Mouse (Mus musculus): ENCODE measurements around the gene Ppl. TPM values are rescaled to one million over a fixed set of nuclear protein-coding genes. Genes with fewer than 3 reads are reported as not detected.

Gene Ppl
- total RNA-seq, 2 experiments from 2014 or later, result 1.3 to 1.6 TPM

DNA sequence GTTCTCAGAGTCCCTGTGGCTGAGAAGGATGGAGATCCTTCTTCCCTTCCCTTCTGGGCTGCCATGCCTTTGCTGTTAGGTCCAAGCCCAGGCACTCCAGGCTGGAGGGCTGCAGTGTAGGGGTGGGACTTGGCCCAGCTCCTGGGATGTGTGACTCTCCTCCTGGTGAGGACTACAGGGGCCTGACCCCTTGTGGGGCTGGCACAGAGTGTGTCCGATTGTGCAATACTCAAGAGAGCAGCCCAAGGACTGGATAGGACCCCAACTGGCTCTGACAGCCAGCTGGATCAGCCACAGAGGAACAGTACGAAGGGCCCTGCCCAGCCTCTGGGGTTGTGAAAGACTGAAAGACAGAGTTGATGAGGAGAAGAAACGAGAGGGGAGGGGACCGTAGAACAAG, 1.5 kb downstream of the Ppl start:
- no peak for DNase-seq (ENCODE audit: extremely low spot score in 1 of 2, low spot score in 1 of 2)

- no peak for DNase-seq (ENCODE audit: extremely low spot score in 1 of 2, low spot score in 1 of 2)
These were observed 2.0 kb downstream of the Ppl start for GRCm38 (mm10) chr16:5130196-5130595.

- no peak for DNase-seq (ENCODE audit: extremely low spot score in 1 of 2, low spot score in 1 of 2)
These were observed 8.7 kb downstream of the Ppl start for GRCm38 (mm10) chr16:5123476-5123875.

DNA sequence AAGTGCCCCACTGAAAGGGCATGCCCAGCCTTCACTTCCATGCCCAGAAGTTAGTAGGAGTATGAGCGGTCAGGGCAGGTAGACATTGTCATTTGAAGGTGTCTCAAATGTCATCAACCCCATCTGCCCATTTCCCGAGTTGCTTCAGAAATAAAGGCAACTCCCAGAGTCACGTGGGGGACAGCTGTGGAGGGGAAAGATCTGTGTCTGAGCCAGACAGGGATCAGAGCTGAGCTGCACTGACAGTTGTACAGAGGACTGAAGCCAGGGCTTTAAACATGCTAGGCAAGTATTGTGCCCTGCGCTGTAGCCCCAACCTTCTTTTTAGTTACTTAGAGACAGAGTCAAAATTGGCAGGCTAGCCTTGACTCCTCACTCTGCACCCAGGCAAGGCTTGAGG, 12.4 kb downstream of the Ppl start:
- no peak for DNase-seq (ENCODE audit: extremely low spot score in 1 of 2, low spot score in 1 of 2)

DNA sequence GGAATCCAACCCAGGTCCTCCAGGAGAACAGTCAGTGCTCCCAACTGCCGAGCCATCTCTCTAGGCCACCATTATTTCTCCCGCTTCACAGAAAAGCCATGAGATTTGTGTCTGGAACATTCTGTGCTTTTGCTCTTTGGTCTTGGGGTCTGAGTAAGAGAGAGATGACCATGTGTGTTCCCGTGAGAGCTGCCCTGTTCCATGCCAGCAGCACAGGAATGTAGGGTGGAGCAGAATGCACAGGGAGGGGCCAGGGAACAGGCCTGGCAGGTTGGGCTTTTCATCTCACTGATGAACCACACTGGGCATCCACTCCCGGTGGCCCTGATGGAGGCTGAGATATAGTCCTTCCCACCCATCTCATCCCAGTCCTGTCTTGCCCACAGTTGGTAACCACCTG, 12.8 kb downstream of the Ppl start:
- no peak for DNase-seq (ENCODE audit: extremely low spot score in 1 of 2, low spot score in 1 of 2)

- DNase-seq (ENCODE audit: extremely low spot score in 1 of 2, low spot score in 1 of 2), result no peak
These were observed 18.6 kb downstream of the Ppl start for GRCm38 (mm10) chr16:5113582-5113981.

- no peak for DNase-seq (ENCODE audit: extremely low spot score in 1 of 2, low spot score in 1 of 2)
These were observed 19.1 kb downstream of the Ppl start for GRCm38 (mm10) chr16:5113002-5113550.

- DNase-seq (ENCODE audit: extremely low spot score in 1 of 2, low spot score in 1 of 2), result no peak
These were observed 21.2 kb downstream of the Ppl start for GRCm38 (mm10) chr16:5111021-5111420.

DNA sequence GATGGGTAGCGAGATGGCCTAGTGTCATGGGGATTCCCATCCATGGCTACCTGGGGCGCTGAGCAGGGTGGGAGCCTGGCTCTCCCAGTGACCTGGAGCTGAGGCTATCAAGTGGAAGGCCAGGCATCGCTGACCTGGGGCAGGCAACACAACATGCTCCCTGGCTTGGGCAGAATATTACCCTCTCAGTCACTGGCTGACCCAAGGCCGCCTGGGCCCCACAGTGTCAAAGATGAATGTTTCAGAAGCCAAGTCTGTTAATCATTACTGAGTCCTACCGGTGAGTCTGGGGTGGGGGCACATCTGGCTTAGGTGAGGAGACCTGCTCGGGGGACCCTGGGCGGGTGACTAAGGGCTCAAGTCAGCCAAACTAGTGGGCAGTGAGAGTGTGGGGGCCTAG, 22.3 kb downstream of the Ppl start:
- no peak for DNase-seq (ENCODE audit: extremely low spot score in 1 of 2, low spot score in 1 of 2)

DNA sequence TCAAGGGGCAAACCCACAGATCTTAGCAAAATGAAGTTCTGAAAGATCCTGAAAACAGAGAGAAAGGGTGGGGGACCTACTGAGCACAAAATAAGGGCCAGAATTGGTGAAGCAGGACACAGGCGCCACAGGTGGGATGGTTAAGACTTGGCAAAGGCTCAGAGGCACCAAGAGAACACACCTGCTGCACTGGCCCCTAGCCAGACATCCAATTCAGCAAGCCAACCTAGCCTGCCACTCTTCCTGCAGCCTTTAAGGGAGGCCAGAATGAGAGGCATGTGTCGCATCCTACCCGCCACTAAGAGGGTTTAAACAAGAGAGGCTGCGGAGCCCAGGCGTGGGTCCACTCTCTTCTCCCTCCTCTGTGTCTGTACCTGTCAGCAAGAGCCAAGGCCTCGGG, 31.2 kb downstream of the Ppl start:
- DNase-seq (ENCODE audit: extremely low spot score in 1 of 2, low spot score in 1 of 2), result no peak

GRCm38 (mm10) chr16:5096504-5096903, 35.7 kb downstream of the Ppl start:
- no peak for DNase-seq (ENCODE audit: extremely low spot score in 1 of 2, low spot score in 1 of 2)

GRCm38 (mm10) chr16:5093285-5093684, 38.9 kb downstream of the Ppl start:
- DNase-seq (ENCODE audit: extremely low spot score in 1 of 2, low spot score in 1 of 2), result no peak

- DNase-seq (ENCODE audit: extremely low spot score in 1 of 2, low spot score in 1 of 2), result no peak
These were observed 43.2 kb downstream of the Ppl start for GRCm38 (mm10) chr16:5089021-5089420.

GRCm38 (mm10) chr16:5086179-5086578, 46.0 kb downstream of the Ppl start:
- no peak for DNase-seq (ENCODE audit: extremely low spot score in 1 of 2, low spot score in 1 of 2)

- no peak for DNase-seq (ENCODE audit: extremely low spot score in 1 of 2, low spot score in 1 of 2)
These were observed 47.0 kb downstream of the Ppl start for GRCm38 (mm10) chr16:5085196-5085595.

- no peak for DNase-seq (ENCODE audit: extremely low spot score in 1 of 2, low spot score in 1 of 2)
These were observed 57.9 kb downstream of the Ppl start for GRCm38 (mm10) chr16:5074341-5074740.

DNA sequence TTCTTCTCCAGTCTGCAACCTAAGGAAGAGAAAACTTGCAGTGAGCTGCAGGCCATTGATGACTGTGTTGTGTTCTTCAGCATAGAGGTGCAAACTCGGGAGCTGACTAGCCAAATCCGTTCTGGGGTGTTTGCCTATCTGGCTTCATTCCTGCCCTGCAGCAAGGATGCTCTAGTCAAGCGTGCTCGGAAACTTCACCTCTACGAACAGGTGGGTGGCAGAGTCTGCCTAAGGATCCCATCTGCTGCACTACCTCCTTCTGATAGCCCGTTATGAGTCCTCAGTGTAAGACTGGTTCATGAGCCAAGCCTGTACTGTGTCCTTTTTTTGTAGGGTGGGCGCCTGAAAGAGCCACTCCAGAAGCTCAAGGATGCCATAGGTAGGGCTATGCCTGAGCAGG, 60.2 kb downstream of the Ppl start:
- no peak for DNase-seq (ENCODE audit: extremely low spot score in 1 of 2, low spot score in 1 of 2)

GRCm38 (mm10) chr16:5070321-5070720, 61.9 kb downstream of the Ppl start:
- DNase-seq (ENCODE audit: extremely low spot score in 1 of 2, low spot score in 1 of 2), result peak; percentile 18

DNA sequence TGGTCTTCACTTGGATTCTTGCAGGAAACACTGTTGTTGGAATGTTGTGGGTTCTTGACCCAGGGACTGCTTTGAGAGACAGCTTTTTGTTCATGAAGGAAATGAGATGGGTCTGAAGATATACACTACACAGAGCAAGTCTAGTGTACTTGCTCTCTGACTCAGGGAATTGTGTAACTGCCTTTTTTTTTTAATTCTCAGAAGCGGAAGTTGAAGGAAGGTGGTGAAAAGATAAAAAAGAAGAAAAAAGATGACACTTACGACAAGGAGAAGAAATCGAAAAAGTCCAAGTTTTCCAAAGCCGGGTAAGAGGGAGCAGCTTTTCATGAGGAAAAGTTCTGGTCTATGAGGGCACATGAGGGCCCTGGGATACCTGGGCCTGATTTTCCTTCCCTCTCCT, 68.7 kb downstream of the Ppl start:
- DNase-seq (ENCODE audit: extremely low spot score in 1 of 2, low spot score in 1 of 2), result no peak

DNA sequence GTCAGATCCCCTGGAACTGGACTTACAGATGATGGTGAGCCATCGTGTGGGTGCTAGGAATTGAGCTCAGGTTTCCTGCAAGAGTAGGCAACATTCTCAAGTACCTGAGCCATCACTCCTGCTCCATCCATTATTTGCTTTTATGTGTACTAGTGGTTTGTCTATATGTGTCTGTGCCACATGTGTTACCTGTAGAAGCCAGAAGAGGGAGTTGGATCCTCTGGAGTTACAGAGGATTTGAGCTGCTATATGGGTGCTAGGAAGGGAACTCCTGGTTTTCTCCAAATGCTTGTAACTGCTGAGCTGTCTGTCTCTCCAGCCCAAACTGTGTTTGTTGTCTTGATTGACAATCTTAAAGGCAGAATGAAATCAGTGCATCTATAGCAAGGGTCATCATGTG, 74.1 kb downstream of the Ppl start:
- no peak for DNase-seq (ENCODE audit: extremely low spot score in 1 of 2, low spot score in 1 of 2)

DNA sequence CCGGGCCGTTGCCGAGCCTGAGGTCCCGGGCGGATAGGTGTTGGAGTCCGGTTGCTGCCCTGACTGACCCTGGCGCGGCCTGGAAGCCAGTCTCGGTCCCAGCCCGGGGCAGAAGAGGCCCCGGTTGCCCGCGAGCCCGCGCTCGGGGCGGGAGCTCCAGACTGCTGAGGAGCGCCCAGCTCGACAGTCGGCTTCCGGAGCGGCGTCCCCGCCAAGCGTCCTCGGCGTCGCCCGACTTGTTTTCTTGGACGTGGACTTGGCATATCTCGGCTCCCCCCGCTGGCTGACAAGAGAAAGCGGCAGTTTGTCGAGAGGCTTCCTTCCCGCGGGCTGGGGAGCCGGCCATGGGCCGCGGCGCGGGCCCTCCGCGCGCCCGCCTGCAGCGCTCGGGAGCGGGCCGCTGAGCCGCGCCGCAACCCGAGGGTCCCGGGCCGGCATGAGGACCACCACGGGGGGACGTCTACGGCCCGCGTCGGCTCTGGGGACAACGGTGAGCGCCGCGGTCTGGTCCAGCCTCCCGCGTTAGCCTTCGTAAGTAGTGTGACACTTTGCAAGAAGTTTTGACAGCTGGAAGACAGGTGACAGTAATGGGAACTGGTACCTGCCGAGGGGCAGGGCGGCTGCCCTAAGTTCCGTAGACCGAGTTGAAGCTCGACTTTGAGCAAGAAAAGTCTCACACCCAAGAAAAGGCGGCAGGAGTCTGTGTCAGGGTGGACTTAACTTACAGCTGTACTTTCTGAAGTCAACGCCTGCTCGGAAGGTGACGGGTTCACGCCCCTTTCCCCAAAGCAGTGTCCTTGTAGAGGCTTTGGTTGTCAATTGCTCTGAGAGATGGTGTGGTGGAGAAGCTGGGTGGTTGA, 81.7 kb downstream of the Ppl start:
- DNase-seq (ENCODE audit: extremely low spot score in 1 of 2, low spot score in 1 of 2), result peak in 1 of 2 experiments; percentile 52

GRCm38 (mm10) chr16:5049774-5050234, 82.4 kb downstream of the Ppl start, which contains the start of the genes Glyr1 and Ubn1:
Gene Glyr1 (minus strand): TSS chr16:5049863.
Gene Ubn1 (plus strand): TSS chr16:5050057.
- DNase-seq (ENCODE audit: extremely low spot score in 1 of 2, low spot score in 1 of 2), result peak; percentile 95 to 97
